Mouse (Mus musculus) midbrain, embryonic 14.5 days (tissue): ENCODE results near the gene Ano2. TPM values are rescaled to one million over a fixed set of nuclear protein-coding genes. Genes with fewer than 3 reads are reported as not detected.

Experiments used
- ATAC-seq: fragments of 200-750 bp; cut with Nextera tagmentation; 2 replicates; pipeline ENCODE4 v1.8.0; 2017; ENCODE audit warnings: moderate number of reproducible peaks, moderate library complexity; ENCODE audit not compliant: low FRiP score, low TSS enrichment
- DNase-seq: peaks from one replicate; pipeline ENCODE4 v3.0.0-alpha.2; 2015
- H3K27ac ChIP-seq: fragments of 300-500 bp; sonication (generic); replicated peaks from 2 replicates; pipeline ENCODE4 v1.5.1; 2014; ENCODE audit warnings: mild to moderate bottlenecking, low read depth, low read length, moderate library complexity
- H3K27me3 ChIP-seq: fragments of 300-500 bp; sonication (generic); 2 replicates; pipeline ENCODE4 v1.6.1; 2014; ENCODE audit warnings: low read length, control low read depth, mixed read lengths; ENCODE audit not compliant: control insufficient read depth, insufficient read depth
- H3K36me3 ChIP-seq: fragments of 300-500 bp; sonication (generic); 2 replicates; pipeline ENCODE4 v1.6.1; 2014; ENCODE audit warnings: low read length, control low read depth; ENCODE audit not compliant: control insufficient read depth, insufficient read depth
- H3K4me1 ChIP-seq: fragments of 300-500 bp; sonication (generic); 2 replicates; pipeline ENCODE4 v1.6.1; 2014; ENCODE audit warnings: mild to moderate bottlenecking, antibody characterized with exemption, low read length, control low read depth; ENCODE audit not compliant: control insufficient read depth, insufficient read depth
- H3K4me2 ChIP-seq: fragments of 300-500 bp; sonication (generic); 2 replicates; pipeline ENCODE4 v1.6.1; 2014; ENCODE audit warnings: mild to moderate bottlenecking, low read length, moderate library complexity
- H3K4me3 ChIP-seq: fragments of 300-500 bp; sonication (generic); replicated peaks from 2 replicates; pipeline ENCODE4 v1.5.1; 2014; ENCODE audit warnings: low read depth, low read length
- H3K9ac ChIP-seq: fragments of 300-500 bp; sonication (generic); replicated peaks from 2 replicates; pipeline ENCODE4 v1.6.1; 2014; ENCODE audit warnings: mild to moderate bottlenecking, low read length, moderate library complexity
- H3K9me3 ChIP-seq: fragments of 300-500 bp; sonication (generic); 2 replicates; pipeline ENCODE4 v1.6.1; 2016; ENCODE audit warnings: low read length, control low read depth, mixed read lengths; ENCODE audit not compliant: control insufficient read depth
- WGBS: fragments of 180-500 bp; shearing (Covaris S2); extraction: QIAGEN DNeasy Blood & Tissue Kit; methylation state at CpG from one replicate; pipeline ENCODE4 v1.1.7; 2014; 5-methylcytosine and 5-hydroxymethylcytosine counted together
- polyA plus RNA-seq: library from polyadenylated mRNA; unstranded; fragments of >200 nt; fragmentation: Nextera tagmentation; extraction: Ambion mirVana; gene quantifications from 2 replicates; pipeline ENCODE4 v1.2.1, GENCODE M21; 2014

Gene Ano2
- polyA plus RNA-seq, 1 experiment from 2014 or later: 0.09 TPM

DNA sequence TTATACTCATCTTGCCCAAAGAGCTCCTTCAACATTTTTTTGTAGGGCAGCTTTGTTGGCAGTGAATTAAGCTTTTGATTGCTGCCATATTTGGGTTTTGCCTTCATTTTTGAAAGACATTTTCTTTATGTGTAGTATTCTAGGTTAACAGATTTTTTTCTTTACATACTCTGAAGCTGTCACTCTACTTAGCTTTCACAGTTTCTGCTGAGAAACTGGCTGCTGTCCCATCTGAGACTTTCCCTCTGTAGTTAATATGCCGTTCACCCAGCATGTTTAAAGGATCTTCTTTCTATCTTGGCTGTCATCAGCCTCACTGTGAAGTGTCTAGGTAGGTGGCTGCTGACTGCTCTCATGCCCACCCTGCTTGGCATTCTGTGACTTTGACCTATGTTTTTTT is 168.1 kb downstream of the Ano2 start:
- Histone ChIP-seq H3K36me3 (no peaks in the 10 kb centered on the region), H3K9ac (no peak overlapping the region), H3K27me3 (no peaks in the 10 kb centered on the region), H3K27ac (no peak overlapping the region), H3K4me3 (no peak overlapping the region), H3K4me1 (no peaks in the 10 kb centered on the region), H3K9me3 (no peaks in the 10 kb centered on the region), H3K4me2 (no peak overlapping the region)
- DNase-seq (no peak), ATAC-seq (no peak)
- 82% methylated on average over 1 of the region's 1 CpGs for whole genome bisulfite sequencing

DNA sequence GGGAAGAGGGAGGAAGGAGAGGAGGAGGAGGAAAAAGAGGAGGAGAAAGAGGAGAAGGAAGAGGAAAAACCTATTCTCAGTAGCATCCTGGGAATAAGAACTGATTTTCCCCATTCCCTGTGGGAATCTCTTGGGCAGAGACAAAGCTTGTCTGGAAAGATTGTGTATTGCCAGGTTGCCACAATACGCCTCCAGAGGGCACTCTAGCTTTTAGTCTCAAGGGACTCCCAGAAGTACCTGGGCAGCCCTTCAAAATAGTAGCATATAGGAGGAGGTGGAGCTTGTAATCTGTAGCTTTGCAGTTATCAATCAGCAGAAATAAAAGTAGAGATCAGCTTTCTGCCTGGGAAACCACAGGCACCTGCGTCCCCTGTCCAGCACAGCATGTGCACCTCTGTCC is 178.3 kb downstream of the Ano2 start:
- no peaks in the 10 kb centered on the region for H3K9me3 ChIP-seq
- H3K4me2 ChIP-seq: no peak overlapping the region
- no peak overlapping the region for H3K9ac ChIP-seq
- no peaks in the 10 kb centered on the region for H3K4me1 ChIP-seq
- H3K4me3 ChIP-seq: no peak overlapping the region
- no peak overlapping the region for H3K27ac ChIP-seq
- no peaks in the 10 kb centered on the region for H3K36me3 ChIP-seq
- DNase-seq: peak; percentile 59
- no peaks in the 10 kb centered on the region for H3K27me3 ChIP-seq
- ATAC-seq: no peak
- WGBS: 27% methylated on average over 2 of the region's 2 CpGs

DNA sequence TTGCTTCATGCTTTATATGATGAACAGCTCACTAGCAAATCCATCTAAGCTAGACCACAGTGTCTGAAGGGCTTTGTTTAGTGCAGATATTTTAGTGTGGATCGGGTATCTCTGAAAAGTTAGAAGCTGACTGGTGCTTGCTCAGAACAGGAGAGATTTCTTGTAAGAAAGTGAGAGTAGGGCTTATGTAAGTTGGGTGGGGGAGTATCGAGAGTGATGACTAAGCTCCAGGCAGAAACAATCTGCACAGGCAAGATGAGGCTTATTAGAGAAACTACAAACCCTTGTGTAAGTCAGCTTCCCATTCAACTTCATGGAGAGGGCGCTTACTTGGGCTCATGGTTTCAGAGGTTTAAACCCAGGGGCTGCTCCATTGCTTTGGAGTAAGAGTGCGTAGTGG is 181.3 kb downstream of the Ano2 start:
- no peak for ATAC-seq
- WGBS: 86% methylated on average over 4 of the region's 4 CpGs

DNA sequence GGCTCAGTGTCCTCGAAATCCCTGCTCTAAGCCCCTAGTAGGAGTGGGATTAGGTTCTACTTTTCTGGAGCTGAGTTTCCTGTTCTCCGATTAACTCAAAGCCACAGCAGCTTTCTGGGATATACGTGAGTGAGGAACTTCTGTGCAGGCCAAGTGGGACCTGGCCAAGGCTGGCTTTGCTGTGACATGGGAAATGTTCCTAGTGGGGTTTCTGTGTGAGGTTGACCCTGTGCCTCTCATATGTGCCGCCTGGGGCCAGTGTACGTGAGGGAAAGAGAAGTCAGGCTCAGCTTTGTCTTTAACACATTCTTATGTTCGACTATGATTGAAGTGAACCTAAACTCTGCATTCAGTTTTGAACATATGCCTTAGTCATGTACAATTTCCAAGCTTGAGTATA is 184.5 kb downstream of the Ano2 start:
- H3K4me2 ChIP-seq: no peak overlapping the region
- H3K4me1 ChIP-seq: no peaks in the 10 kb centered on the region
- H3K4me3 ChIP-seq: no peak overlapping the region
- no peaks in the 10 kb centered on the region for H3K36me3 ChIP-seq
- DNase-seq (no peak), ATAC-seq (no peak)
- no peak overlapping the region for H3K27ac ChIP-seq
- no peaks in the 10 kb centered on the region for H3K9me3 ChIP-seq
- 93% methylated on average over 6 of the region's 6 CpGs for WGBS
- H3K9ac ChIP-seq: no peak overlapping the region
- no peaks in the 10 kb centered on the region for H3K27me3 ChIP-seq

More for the DNA sequence above, 181.3 kb downstream of the Ano2 start:
- H3K4me3 ChIP-seq: no peak overlapping the region
- H3K4me1 ChIP-seq: no peaks in the 10 kb centered on the region
- no peaks in the 10 kb centered on the region for H3K9me3 ChIP-seq
- H3K36me3 ChIP-seq: no peaks in the 10 kb centered on the region
- H3K4me2 ChIP-seq: no peak overlapping the region
- H3K9ac ChIP-seq: no peak overlapping the region
- H3K27me3 ChIP-seq: no peaks in the 10 kb centered on the region
- H3K27ac ChIP-seq: no peak overlapping the region
- no peak for DNase-seq

DNA sequence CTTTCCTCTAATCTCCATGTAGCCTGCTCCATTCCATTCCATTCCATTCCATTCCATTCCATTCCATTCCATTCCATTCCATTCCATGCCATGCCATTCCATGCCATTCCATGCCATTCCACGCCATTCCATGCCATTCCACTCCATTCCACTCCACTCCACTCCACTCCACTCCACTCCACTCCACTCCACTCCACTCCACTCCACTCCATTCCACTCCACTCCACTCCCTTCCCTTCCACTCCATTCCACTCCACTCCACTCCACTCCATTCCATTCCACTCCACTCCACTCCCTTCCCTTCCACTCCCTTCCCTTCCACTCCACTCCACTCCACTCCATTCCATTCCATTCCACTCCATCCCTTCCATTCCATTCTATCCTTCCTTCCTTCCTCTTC is 186.7 kb downstream of the Ano2 start:
- ATAC-seq (no peak), DNase-seq (no peak)
- Histone ChIP-seq H3K36me3 (no peaks in the 10 kb centered on the region), H3K27me3 (no peaks in the 10 kb centered on the region), H3K9me3 (no peaks in the 10 kb centered on the region), H3K4me2 (no peak overlapping the region), H3K4me3 (no peak overlapping the region), H3K27ac (no peak overlapping the region), H3K9ac (no peak overlapping the region), H3K4me1 (no peaks in the 10 kb centered on the region)
- WGBS: 78% methylated on average over 1 of the region's 1 CpGs

DNA sequence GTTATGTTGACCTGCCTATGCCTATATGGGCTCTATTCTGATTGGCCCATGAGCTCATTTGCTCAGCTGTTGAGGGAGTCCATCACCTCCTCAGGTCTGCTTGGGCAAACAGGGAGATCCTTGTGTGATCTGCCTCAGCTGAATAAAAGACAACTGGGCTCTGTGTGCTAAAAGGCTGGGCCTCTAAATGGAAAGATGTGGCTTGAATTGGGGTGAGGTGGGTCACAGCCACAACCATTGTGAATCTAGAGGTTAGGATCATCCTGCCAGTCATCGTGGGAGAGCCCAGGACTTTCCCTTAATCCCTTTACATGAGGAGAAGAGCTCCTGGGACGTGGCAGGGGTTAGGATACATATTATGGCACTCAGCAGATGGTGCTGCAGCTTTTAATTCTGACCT is 188.5 kb downstream of the Ano2 start:
- Histone ChIP-seq H3K4me1 (no peaks in the 10 kb centered on the region), H3K4me2 (no peak overlapping the region), H3K4me3 (no peak overlapping the region), H3K9ac (no peak overlapping the region), H3K36me3 (no peaks in the 10 kb centered on the region), H3K27me3 (no peaks in the 10 kb centered on the region), H3K27ac (no peak overlapping the region), H3K9me3 (no peaks in the 10 kb centered on the region)
- 62% methylated on average over 2 of the region's 2 CpGs for WGBS
- ATAC-seq: no peak
- DNase-seq: no peak

DNA sequence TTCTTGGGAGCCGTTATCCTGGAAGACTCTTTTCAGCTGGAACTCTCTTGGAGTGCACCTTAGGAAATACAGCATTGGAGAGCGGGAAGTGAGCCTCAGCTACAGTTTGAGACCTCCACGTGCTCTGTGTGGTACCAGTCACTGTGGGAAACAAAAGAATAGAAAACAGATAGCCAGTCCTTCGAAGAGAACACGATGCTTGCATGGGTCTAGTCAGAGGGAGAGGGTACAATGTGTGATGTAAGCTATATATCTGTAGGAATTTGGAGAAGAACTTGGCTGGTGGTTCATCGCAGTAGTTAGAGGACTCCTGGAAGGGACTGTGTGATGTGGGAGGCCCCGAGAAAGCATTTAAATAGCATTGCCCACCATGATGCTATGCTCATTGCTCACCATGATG is 189.1 kb downstream of the Ano2 start:
- ATAC-seq: no peak
- Histone ChIP-seq H3K9ac (no peak overlapping the region), H3K4me1 (no peaks in the 10 kb centered on the region), H3K27ac (no peak overlapping the region), H3K27me3 (no peaks in the 10 kb centered on the region), H3K4me2 (no peak overlapping the region), H3K4me3 (no peak overlapping the region), H3K9me3 (no peaks in the 10 kb centered on the region), H3K36me3 (no peaks in the 10 kb centered on the region)
- 91% methylated on average over 7 of the region's 7 CpGs for WGBS
- DNase-seq: no peak

DNA sequence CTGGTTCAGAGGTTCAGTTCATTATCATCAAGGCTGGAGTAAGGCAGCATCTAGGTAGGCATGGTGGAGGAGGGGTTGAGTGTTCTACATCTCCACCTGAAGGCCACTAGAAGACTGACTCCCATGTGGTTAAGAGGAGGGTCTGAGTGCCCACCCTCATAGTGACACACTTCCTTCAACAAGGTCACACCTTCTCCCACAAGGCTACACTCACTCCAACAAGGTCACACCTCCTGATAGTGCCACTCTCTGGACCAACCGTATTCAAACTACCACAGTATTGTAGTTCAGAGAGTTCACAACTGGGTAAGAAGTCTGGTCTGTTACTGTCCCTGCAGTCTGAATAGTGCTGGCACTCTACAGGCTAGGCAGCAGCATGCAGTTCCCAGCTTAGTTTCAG is 198.4 kb downstream of the Ano2 start:
- no peak overlapping the region for H3K9ac ChIP-seq
- 93% methylated on average over 1 of the region's 1 CpGs for WGBS

DNA sequence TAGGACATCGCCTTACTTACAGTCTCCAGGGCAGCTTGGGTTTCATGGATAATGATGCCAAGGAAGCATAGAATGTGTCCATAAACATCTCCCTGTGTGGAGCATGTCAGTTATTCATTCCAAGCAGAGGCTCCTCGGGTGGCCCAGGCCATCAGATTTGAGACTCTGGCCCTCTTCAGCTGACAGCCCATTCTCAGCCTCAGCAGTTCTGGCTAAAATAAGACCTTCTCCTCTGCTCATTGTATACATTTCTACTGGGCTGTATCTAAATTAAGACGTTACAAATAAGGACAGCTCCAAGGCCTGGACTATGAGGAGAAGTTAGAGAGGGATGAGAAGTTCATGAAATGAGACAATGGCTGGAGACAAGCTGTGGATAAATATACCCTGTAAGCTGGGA is 204.1 kb downstream of the Ano2 start:
- no peak overlapping the region for H3K27ac ChIP-seq
- no peak overlapping the region for H3K4me2 ChIP-seq
- no peaks in the 10 kb centered on the region for H3K9me3 ChIP-seq
- no peak for DNase-seq
- no peak overlapping the region for H3K9ac ChIP-seq
- no peaks in the 10 kb centered on the region for H3K36me3 ChIP-seq
- no peaks in the 10 kb centered on the region for H3K4me1 ChIP-seq
- 72% methylated on average over 3 of the region's 3 CpGs for WGBS
- no peak for ATAC-seq
- H3K4me3 ChIP-seq: no peak overlapping the region
- H3K27me3 ChIP-seq: no peaks in the 10 kb centered on the region

More for the DNA sequence above, 198.4 kb downstream of the Ano2 start:
- H3K27ac ChIP-seq: no peak overlapping the region
- H3K9me3 ChIP-seq: no peaks in the 10 kb centered on the region
- no peaks in the 10 kb centered on the region for H3K27me3 ChIP-seq
- ATAC-seq: no peak
- no peak overlapping the region for H3K4me3 ChIP-seq
- H3K36me3 ChIP-seq: no peaks in the 10 kb centered on the region
- H3K4me2 ChIP-seq: no peak overlapping the region
- H3K4me1 ChIP-seq: no peaks in the 10 kb centered on the region
- no peak for DNase-seq
